Mouse (Mus musculus): ENCODE results near the gene Ccl9. TPM values are rescaled to one million over a fixed set of nuclear protein-coding genes. Genes with fewer than 3 reads are reported as not detected.
A peak's percentile ranks its signal among the peaks of the same experiment; 100 is the strongest.
"Not testable (repeated sequence)": the region's sequence is repeated elsewhere in the genome, so short reads cannot be mapped to it uniquely, and the experiment has no call there.

The Ccl9 gene
- polyA plus RNA-seq, 1 experiment = 0.62 TPM

GRCm38 (mm10) chr11:83566617-83567016 is 11.8 kb downstream of the Ccl9 start:
- Histone ChIP-seq H3K27ac (ENCODE audit: insufficient read depth, low read length) (no peak overlapping the region), H3K4me3 (replicated peaks; ENCODE audit: insufficient read depth, low read depth, low read length) (no peak overlapping the region), H3K27me3 (ENCODE audit: control insufficient read depth, insufficient read depth, low read length) (no peaks in the 10 kb centered on the region), H3K4me1 (ENCODE audit: control insufficient read depth, insufficient read depth, low read length) (no peaks in the 10 kb centered on the region)
- no peak for DNase-seq
- no peak for TF ChIP-seq POLR2A (IDR thresholded peaks at IDR 0.05; ENCODE audit: borderline replicate concordance, insufficient read depth, low read length)
- no peak for TF ChIP-seq CTCF (IDR thresholded peaks at IDR 0.05; ENCODE audit: borderline replicate concordance, insufficient read depth, low read depth, low read length)

DNA sequence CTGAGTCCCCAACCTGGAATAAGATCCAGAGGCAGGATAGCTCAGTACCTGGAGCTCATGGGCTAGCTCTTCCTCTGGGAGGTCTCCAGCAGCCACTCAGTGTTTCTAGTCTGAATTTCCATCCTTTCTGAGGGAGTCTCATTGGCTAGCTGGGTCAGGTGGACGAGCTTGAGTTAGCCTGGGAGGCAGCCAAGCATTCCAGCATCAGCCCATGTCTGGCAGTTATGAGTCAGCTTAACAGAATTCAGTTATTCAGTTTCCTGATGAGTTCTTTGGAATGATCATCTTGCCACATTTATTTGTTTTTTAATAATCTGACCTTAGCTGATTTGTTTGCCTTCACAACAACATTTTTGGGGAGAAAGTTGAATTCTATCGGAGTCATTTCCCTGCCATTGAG is 14.7 kb downstream of the Ccl9 start:
- 45% methylated on average over 2 of the region's 2 CpGs for WGBS
- H3K27me3 ChIP-seq (ENCODE audit: control insufficient read depth, insufficient read depth, low read length) = no peaks in the 10 kb centered on the region
- TF ChIP-seq POLR2A (IDR thresholded peaks at IDR 0.05; ENCODE audit: borderline replicate concordance, insufficient read depth, low read length) = no peak
- TF ChIP-seq CTCF (IDR thresholded peaks at IDR 0.05; ENCODE audit: borderline replicate concordance, insufficient read depth, low read depth, low read length) = no peak
- H3K4me3 ChIP-seq (replicated peaks; ENCODE audit: insufficient read depth, low read depth, low read length) = no peak overlapping the region
- no peak overlapping the region for H3K27ac ChIP-seq (ENCODE audit: insufficient read depth, low read length)
- H3K4me1 ChIP-seq (ENCODE audit: control insufficient read depth, insufficient read depth, low read length) = no peaks in the 10 kb centered on the region
- no peak for DNase-seq

DNA sequence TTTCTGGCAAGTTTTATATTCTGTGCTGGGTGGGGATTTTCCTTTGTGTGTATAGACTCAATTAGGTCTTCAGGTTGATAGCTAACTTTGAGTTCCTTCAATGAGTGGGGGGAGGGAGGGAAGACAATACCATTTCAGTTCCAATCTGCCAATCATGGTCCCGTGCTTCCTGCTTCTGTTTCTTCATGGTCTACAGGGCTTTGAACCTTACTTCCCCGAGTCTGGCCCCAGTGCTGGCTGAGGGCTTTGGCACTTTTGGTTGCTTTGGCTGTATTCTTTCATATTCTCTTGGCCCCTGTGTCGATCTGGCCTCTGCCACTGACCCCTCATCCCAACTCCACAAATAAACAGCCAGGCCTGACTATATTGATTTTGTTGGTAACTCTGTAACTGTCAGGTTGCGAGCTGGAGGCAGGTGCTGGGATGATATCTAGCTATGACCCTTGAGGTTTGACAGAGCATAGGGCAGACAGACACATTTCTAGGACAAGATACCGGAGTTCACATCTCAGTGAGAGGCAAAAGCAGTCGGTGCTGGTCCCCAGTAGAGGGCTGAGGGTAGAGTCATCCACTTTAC is 16.0 kb downstream of the Ccl9 start:
- H3K4me1 ChIP-seq (ENCODE audit: control insufficient read depth, insufficient read depth, low read length) = no peaks in the 10 kb centered on the region
- H3K27me3 ChIP-seq (ENCODE audit: control insufficient read depth, insufficient read depth, low read length) = no peaks in the 10 kb centered on the region
- H3K27ac ChIP-seq (ENCODE audit: insufficient read depth, low read length) = no peak overlapping the region
- no peak overlapping the region for H3K4me3 ChIP-seq (replicated peaks; ENCODE audit: insufficient read depth, low read depth, low read length)
- 68% methylated on average over 6 of the region's 6 CpGs for WGBS
- no peak for DNase-seq
- no peak for TF ChIP-seq POLR2A (IDR thresholded peaks at IDR 0.05; ENCODE audit: borderline replicate concordance, insufficient read depth, low read length)
- TF ChIP-seq CTCF (IDR thresholded peaks at IDR 0.05; ENCODE audit: borderline replicate concordance, insufficient read depth, low read depth, low read length) = no peak

- WGBS = 74% methylated on average over 6 of the region's 6 CpGs
Measured at GRCm38 (mm10) chr11:83560405-83560804, 18.0 kb downstream of the Ccl9 start.

GRCm38 (mm10) chr11:83557074-83557473 is 21.4 kb downstream of the Ccl9 start:
- Histone ChIP-seq H3K4me3 (replicated peaks; ENCODE audit: insufficient read depth, low read depth, low read length) (no peak overlapping the region), H3K27me3 (ENCODE audit: control insufficient read depth, insufficient read depth, low read length) (no peaks in the 10 kb centered on the region), H3K4me1 (ENCODE audit: control insufficient read depth, insufficient read depth, low read length) (no peaks in the 10 kb centered on the region; the same call in 1 of the 2 replicates), H3K27ac (ENCODE audit: insufficient read depth, low read length) (no peak overlapping the region)
- TF ChIP-seq CTCF (IDR thresholded peaks at IDR 0.05; ENCODE audit: borderline replicate concordance, insufficient read depth, low read depth, low read length) = no peak
- no peak for TF ChIP-seq POLR2A (IDR thresholded peaks at IDR 0.05; ENCODE audit: borderline replicate concordance, insufficient read depth, low read length)
- DNase-seq = no peak
- WGBS = 35% methylated on average over 10 of the region's 10 CpGs

More at GRCm38 (mm10) chr11:83560405-83560804, 18.0 kb downstream of the Ccl9 start:
- no peak for DNase-seq
- H3K27me3 ChIP-seq (ENCODE audit: control insufficient read depth, insufficient read depth, low read length) = no peaks in the 10 kb centered on the region
- TF ChIP-seq POLR2A (IDR thresholded peaks at IDR 0.05; ENCODE audit: borderline replicate concordance, insufficient read depth, low read length) (no peak), CTCF (IDR thresholded peaks at IDR 0.05; ENCODE audit: borderline replicate concordance, insufficient read depth, low read depth, low read length) (no peak)
- no peak overlapping the region for H3K27ac ChIP-seq (ENCODE audit: insufficient read depth, low read length)
- no peaks in the 10 kb centered on the region; the same call in 1 of the 2 replicates for H3K4me1 ChIP-seq (ENCODE audit: control insufficient read depth, insufficient read depth, low read length)
- no peak overlapping the region for H3K4me3 ChIP-seq (replicated peaks; ENCODE audit: insufficient read depth, low read depth, low read length)

GRCm38 (mm10) chr11:83556085-83556781 is 22.2 kb downstream of the Ccl9 start:
- no peaks in the 10 kb centered on the region for H3K27me3 ChIP-seq (ENCODE audit: control insufficient read depth, insufficient read depth, low read length)
- WGBS = 24% methylated on average over 8 of the region's 8 CpGs
- TF ChIP-seq CTCF (IDR thresholded peaks at IDR 0.05; ENCODE audit: borderline replicate concordance, insufficient read depth, low read depth, low read length) = peak; percentile 36; the same call in 1 of the 2 replicates
- TF ChIP-seq POLR2A (IDR thresholded peaks at IDR 0.05; ENCODE audit: borderline replicate concordance, insufficient read depth, low read length) = no peak
- H3K4me1 ChIP-seq (ENCODE audit: control insufficient read depth, insufficient read depth, low read length) = no peaks in the 10 kb centered on the region; the same call in 1 of the 2 replicates
- H3K27ac ChIP-seq (ENCODE audit: insufficient read depth, low read length) = no peak overlapping the region
- no peak overlapping the region for H3K4me3 ChIP-seq (replicated peaks; ENCODE audit: insufficient read depth, low read depth, low read length)
- peak; percentile 17 to 32 for DNase-seq

- no peaks in the 10 kb centered on the region for H3K27me3 ChIP-seq (ENCODE audit: control insufficient read depth, insufficient read depth, low read length)
- WGBS = 79% methylated on average over 5 of the region's 5 CpGs
- no peak for DNase-seq
- H3K27ac ChIP-seq (ENCODE audit: insufficient read depth, low read length) = no peak overlapping the region
- H3K4me1 ChIP-seq (ENCODE audit: control insufficient read depth, insufficient read depth, low read length) = no peaks in the 10 kb centered on the region; the same call in 1 of the 2 replicates
- no peak overlapping the region for H3K4me3 ChIP-seq (replicated peaks; ENCODE audit: insufficient read depth, low read depth, low read length)
- no peak for TF ChIP-seq CTCF (IDR thresholded peaks at IDR 0.05; ENCODE audit: borderline replicate concordance, insufficient read depth, low read depth, low read length)
- TF ChIP-seq POLR2A (IDR thresholded peaks at IDR 0.05; ENCODE audit: borderline replicate concordance, insufficient read depth, low read length) = no peak
Measured at GRCm38 (mm10) chr11:83551668-83552067, 26.8 kb downstream of the Ccl9 start.

DNA sequence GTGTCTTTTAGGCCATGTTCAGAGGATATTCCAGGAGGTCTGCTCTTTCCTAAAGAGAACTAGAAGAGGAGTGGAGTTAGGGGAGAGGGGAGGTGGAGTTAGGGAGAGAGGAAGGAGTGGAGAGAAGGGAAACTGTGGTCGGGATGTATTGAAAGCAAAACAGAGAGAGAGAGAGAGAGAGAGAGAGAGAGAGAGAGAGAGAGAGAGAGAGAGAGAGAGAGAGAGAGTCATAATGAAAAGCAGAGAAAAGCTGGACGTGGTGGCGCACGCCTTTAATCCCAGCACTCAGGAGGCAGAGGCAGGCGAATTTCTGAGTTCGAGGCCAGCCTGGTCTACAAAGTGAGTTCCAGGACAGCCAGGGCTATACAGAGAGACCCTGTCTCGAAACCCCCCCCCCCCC is 27.4 kb downstream of the Ccl9 start:
- H3K27me3 ChIP-seq (ENCODE audit: control insufficient read depth, insufficient read depth, low read length); H3K27ac ChIP-seq (ENCODE audit: insufficient read depth, low read length); H3K4me3 ChIP-seq (replicated peaks; ENCODE audit: insufficient read depth, low read depth, low read length); H3K4me1 ChIP-seq (ENCODE audit: control insufficient read depth, insufficient read depth, low read length); DNase-seq: not testable (repeated sequence)
- WGBS = 76% methylated on average over 7 of the region's 7 CpGs

Measured in cerebellum, adult 2 months (tissue).